Mouse (Mus musculus): ENCODE measurements around the gene Zfp202.

- TF ChIP-seq FLI1 (IDR thresholded peaks at IDR 0.05; ENCODE audit: low read length) = no peak
- no peak for TF ChIP-seq GATA1 (IDR thresholded peaks at IDR 0.05; ENCODE audit: borderline replicate concordance, low read length)
Observed at GRCm38 (mm10) chr9:40229479-40229878, 37.4 kb downstream of the Zfp202 start.

Measured in megakaryocyte, embryonic 14.5 days (primary cell).